Mouse (Mus musculus) kidney, adult 2 months (tissue): ENCODE results near the gene Scarb1.

Source experiments
- CTCF ChIP-seq: fragments of 200-500 bp; conservative IDR thresholded peaks from 2 replicates; pipeline ENCODE4 v1.5.1; 2011; ENCODE audit warnings: low read depth, mild to moderate bottlenecking, control low read depth, low read length, moderate library complexity, mixed read lengths; ENCODE audit not compliant: insufficient read depth, insufficient read length
- POLR2A ChIP-seq: fragments of 200-500 bp; IDR thresholded peaks from one replicate; pipeline ENCODE4 v1.6.1; 2011; ENCODE audit warnings: low read depth, low read length, control low read depth

GRCm38 (mm10) chr5:125297171-125297570 is 43.7 kb downstream of the Scarb1 start:
- TF ChIP-seq POLR2A (no peak), CTCF (no peak)
